Mouse (Mus musculus) thymus, adult 2 months (tissue): ENCODE results near the gene Rsc1a1.

Experiments
- CTCF ChIP-seq: fragments of 200-500 bp; IDR thresholded peaks from 2 replicates; pipeline ENCODE4 v1.5.1; 2012; ENCODE audit warnings: mild to moderate bottlenecking, control low read depth, low read length, moderate library complexity, borderline replicate concordance; ENCODE audit not compliant: control insufficient read depth, poor library complexity, insufficient read depth; ENCODE audit errors: extremely low read depth
- POLR2A ChIP-seq: fragments of 200-500 bp; IDR thresholded peaks from 2 replicates; pipeline ENCODE4 v1.6.1; 2012; ENCODE audit warnings: mild to moderate bottlenecking, low read length, control low read depth, moderate library complexity; ENCODE audit not compliant: control insufficient read depth, poor library complexity, insufficient read depth; ENCODE audit errors: extremely low read depth

DNA sequence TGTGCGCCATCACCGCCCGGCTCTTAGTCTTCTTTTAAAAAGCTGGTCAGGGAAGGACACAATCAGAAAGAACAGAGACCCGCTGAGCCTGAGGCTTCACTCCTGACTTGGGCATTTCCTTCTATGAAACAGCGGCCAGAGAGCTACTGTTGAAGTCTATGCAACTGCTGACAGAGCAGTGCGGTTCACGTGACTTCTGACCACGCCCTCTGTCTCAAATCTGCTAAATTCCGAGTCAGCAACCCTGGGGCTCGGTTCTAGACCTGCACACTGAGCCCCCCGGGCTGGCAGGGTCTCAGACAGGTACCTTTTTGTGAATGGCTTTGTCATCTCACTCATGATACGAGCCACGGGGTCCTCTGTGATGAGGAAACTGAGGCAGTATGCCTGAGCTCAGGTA lies 13.1 kb downstream of the Rsc1a1 start:
- TF ChIP-seq CTCF: no peak
- TF ChIP-seq POLR2A: no peak
